In the genomic region with DNA sequence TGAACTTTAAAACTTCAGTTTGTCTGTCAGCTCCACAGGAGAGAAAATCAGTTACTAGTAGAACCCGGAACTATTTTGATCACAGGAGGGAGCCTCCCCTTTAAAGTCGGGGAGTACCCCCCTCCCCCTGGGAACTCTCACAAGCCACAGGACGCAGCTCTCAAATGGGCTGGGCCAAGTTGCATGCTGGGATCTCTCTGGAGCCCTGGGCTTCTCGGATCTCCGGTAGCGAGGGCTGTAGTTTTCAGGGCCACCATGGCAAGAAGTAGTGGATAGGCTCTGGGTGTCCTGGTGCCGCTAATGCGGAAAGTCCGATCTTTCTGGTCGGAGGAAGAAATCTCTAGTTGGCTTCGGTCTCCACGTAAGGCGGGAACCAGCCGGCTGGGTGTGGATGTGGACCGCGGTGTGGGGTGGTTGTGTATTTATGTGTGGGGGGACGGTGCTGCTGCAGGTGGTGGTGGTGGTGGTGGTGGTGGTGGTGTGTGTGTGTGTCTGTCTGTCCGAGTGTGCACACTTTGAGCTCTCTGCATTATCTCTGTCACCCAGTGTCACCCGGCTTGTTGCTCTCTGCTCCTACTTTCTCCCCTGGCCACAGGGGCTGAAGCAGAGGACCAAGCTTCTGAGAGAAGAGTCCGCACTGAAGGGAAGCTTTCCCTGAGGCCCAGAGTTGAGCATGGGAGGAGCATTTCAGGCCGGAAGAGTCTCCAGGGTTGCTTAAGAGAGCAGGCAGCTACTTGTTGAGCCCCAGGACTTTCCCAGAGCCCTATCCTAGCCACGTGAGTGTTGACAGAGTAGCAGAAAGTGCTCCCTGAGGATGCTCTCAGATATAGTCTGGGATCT, we compare ENCODE assay signal across 8 mouse cellular contexts. TPM values are rescaled to one million over a fixed set of nuclear protein-coding genes. Genes with fewer than 3 reads are reported as not detected.
DNase-seq lines count a peak whose midpoint lies in the region; ATAC-seq lines count a peak whose summit lies in the region.

No protein-coding gene starts in this region.

- peak; percentile 97 for ATAC-seq in common myeloid progenitor, adult 5-6 weeks (replicated peaks; ENCODE audit: low read depth, poor library complexity, severe bottlenecking)
- peak; percentile 78 for ATAC-seq in hindbrain, embryonic 15.5 days (ENCODE audit: low FRiP score, low read depth)

- H3K4me1 ChIP-seq in hindbrain, embryonic 15.5 days (replicated peaks): peaks cover 15% of the 10 kb centered on the region

- peak overlapping the region; percentile 51 for H3K9ac ChIP-seq in hindbrain, embryonic 15.5 days

- H3K9me3 ChIP-seq in hindbrain, embryonic 15.5 days: no peaks in the 10 kb centered on the region

- no peaks in the 10 kb centered on the region for H3K27me3 ChIP-seq in hindbrain, embryonic 15.5 days

- WGBS in hindbrain, embryonic 15.5 days: 0% methylated on average over 22 of the region's 22 CpGs

- DNase-seq in Muller cell, postnatal 12 days (ENCODE audit: inconsistent ontology term): peak; percentile 86
- peak; percentile 80 for DNase-seq in gastrocnemius, adult 18-20 months (ENCODE audit: low spot score)
- peak; percentile 26 for DNase-seq in left cerebral cortex, adult 11 months (ENCODE audit: low spot score)
- peak; percentile 91 for DNase-seq in lung, postnatal 36 days
- DNase-seq in retina, embryonic 14.5 days (ENCODE audit: low spot score): peak; percentile 77
- peak; percentile 72 to 82 for DNase-seq in thymus, postnatal 36 days

- H3K27ac ChIP-seq in hindbrain, embryonic 15.5 days (replicated peaks): peak overlapping the region; percentile 36; the same call in 1 of the 2 replicates

- H3K36me3 ChIP-seq in hindbrain, embryonic 15.5 days: peaks cover 25% of the 10 kb centered on the region

- peak overlapping the region; percentile 48 for H3K4me3 ChIP-seq in hindbrain, embryonic 15.5 days

- H3K4me2 ChIP-seq in hindbrain, embryonic 15.5 days: peak overlapping the region; percentile 58

RNA-seq across cellular contexts. Expression of a gene that starts 3.3 kb away (rescaled TPM):
- total RNA-seq in common myeloid progenitor, adult 5-6 weeks (2017): 11.0 and 15.0 TPM in 2 replicates
- total RNA-seq in gastrocnemius, adult 18-20 months (2021): 1 to 10 TPM; 1.4 to 2.2 TPM
- polyA plus RNA-seq in hindbrain, embryonic 15.5 days (2015; fragmentation: Nextera tagmentation; extraction: Ambion mirVana): 1.4 and 1.6 TPM in 2 replicates

RNA-seq across cellular contexts. Expression of a gene that starts 22.2 kb away (rescaled TPM):
- total RNA-seq in common myeloid progenitor, adult 5-6 weeks (2017): 5.0 and 8.3 TPM in 2 replicates
- 1 to 10 TPM; 2.2 to 2.9 TPM for total RNA-seq in gastrocnemius, adult 18-20 months (2021)
- 9.3 and 10.4 TPM in 2 replicates for polyA plus RNA-seq in hindbrain, embryonic 15.5 days (2015; fragmentation: Nextera tagmentation; extraction: Ambion mirVana)

RNA-seq across cellular contexts. Expression of a gene that starts 53.6 kb away (rescaled TPM):
- 6.7 and 9.8 TPM in 2 replicates for total RNA-seq in common myeloid progenitor, adult 5-6 weeks (2017)
- 1 to 10 TPM; 3.3 to 4.1 TPM for total RNA-seq in gastrocnemius, adult 18-20 months (2021)
- polyA plus RNA-seq in hindbrain, embryonic 15.5 days (2015; fragmentation: Nextera tagmentation; extraction: Ambion mirVana): 1.9 and 2.1 TPM in 2 replicates

Comparison
In these comparisons a context has a peak if more than half of its experiments do, and no peak if none do; other contexts are left out.
1. Peak in every context shown above with its lines: DNase-seq, ATAC-seq, H3K4me3 ChIP-seq and H3K27ac ChIP-seq.
2. DNase-seq: peak in every context shown above with its lines; median percentile 91 in lung, postnatal 36 days; 86 in Muller cell, postnatal 12 days; 80 in gastrocnemius, adult 18-20 months; 77 in retina, embryonic 14.5 days; 77 in thymus, postnatal 36 days; 26 in left cerebral cortex, adult 11 months.